Comparison of ENCODE assay signal across 9 mouse cellular contexts in the genomic region with DNA sequence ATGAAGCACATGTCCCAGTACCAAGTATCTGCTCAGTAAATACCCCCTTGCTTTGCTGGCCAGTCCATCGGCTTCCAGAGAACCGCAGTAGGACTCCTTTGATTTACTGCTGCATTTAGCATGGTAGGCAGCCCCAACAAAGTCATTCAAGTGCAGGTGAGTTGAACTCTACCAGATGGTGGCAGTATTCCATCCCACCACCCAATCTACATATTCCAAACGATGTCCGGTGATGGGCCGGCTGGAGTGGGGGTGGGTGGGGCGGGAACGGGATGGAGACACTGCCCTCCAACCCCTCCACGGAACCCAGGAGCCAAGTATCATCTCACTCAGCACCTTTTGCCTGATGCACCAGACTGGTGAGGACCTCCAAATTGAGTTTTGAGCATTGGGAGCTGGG. TPM values are rescaled to one million over a fixed set of nuclear protein-coding genes. Genes with fewer than 3 reads are reported as not detected.
DNase-seq lines count a peak whose midpoint lies in the region; ATAC-seq and TF ChIP-seq lines count a peak whose summit lies in the region.
"Had no signal": no experiment of that assay in that cellular context is flagged by ENCODE, and none has a peak within 500 bp of the region (broad histone marks: within the 10 kb centered on the region; RNA-seq: fewer than 3 reads in every experiment).

No protein-coding gene starts in this region.

- H3K27ac ChIP-seq in forebrain, embryonic 11.5 days (ENCODE audit: low read depth, low read length), result no peak overlapping the region
- H3K27ac ChIP-seq in limb, embryonic 13.5 days, result no peak overlapping the region
- peak overlapping the region; percentile 42; the same call in 1 of the 2 replicates for H3K27ac ChIP-seq in stomach, embryonic 16.5 days (ENCODE audit: low read length)

- ATAC-seq in forebrain, embryonic 11.5 days (replicated peaks; ENCODE audit: low FRiP score), result no peak
- ATAC-seq in limb, embryonic 13.5 days (ENCODE audit: low FRiP score, low read depth), result no peak
- ATAC-seq in stomach, embryonic 16.5 days (ENCODE audit: insufficient read depth, low FRiP score), result no peak
- ATAC-seq in frontal cortex, adult (ENCODE audit: low TSS enrichment), result no peak

- peak overlapping the region; percentile 36; the same call in 1 of the 2 replicates for H3K4me2 ChIP-seq in forebrain, embryonic 11.5 days (ENCODE audit: low read depth, low read length, severe bottlenecking)
- H3K4me2 ChIP-seq in limb, embryonic 13.5 days (replicated peaks), result peak overlapping the region; percentile 57
- peak overlapping the region; percentile 47 for H3K4me2 ChIP-seq in stomach, embryonic 16.5 days (ENCODE audit: low read depth, low read length)

- WGBS in lung, adult 2 months, result 19% methylated on average over 8 of the region's 8 CpGs
- WGBS in forebrain, embryonic 11.5 days, result 9% methylated on average over 8 of the region's 8 CpGs
- 4% methylated on average over 8 of the region's 8 CpGs for WGBS in limb, embryonic 13.5 days
- WGBS in stomach, embryonic 16.5 days, result 8% methylated on average over 8 of the region's 8 CpGs

- H3K27me3 ChIP-seq in forebrain, embryonic 11.5 days (ENCODE audit: control insufficient read depth, insufficient read depth, low read length), result peaks cover 24% of the 10 kb centered on the region
- peaks cover 57% of the 10 kb centered on the region for H3K27me3 ChIP-seq in limb, embryonic 13.5 days
- H3K27me3 ChIP-seq in stomach, embryonic 16.5 days (ENCODE audit: control insufficient read depth, insufficient read depth, low read length), result peaks cover 20% of the 10 kb centered on the region

- peak; percentile 41 for DNase-seq in lung, postnatal 36 days
- DNase-seq in lung, adult 2 months, result no peak
- DNase-seq in forebrain, embryonic 11.5 days (ENCODE audit: low spot score), result no peak
- DNase-seq in ovary, adult 18-20 months (ENCODE audit: low spot score), result no peak
- DNase-seq in adrenal gland, postnatal 25 days, result no peak

- H3K9me3 ChIP-seq in forebrain, embryonic 11.5 days (ENCODE audit: control insufficient read depth, low read length), result no peaks in the 10 kb centered on the region
- H3K9me3 ChIP-seq in limb, embryonic 13.5 days, result no peaks in the 10 kb centered on the region
- H3K9me3 ChIP-seq in stomach, embryonic 16.5 days (replicated peaks; ENCODE audit: control insufficient read depth, low read length), result no peaks in the 10 kb centered on the region

- H3K36me3 ChIP-seq in forebrain, embryonic 11.5 days (ENCODE audit: control insufficient read depth, insufficient read depth, low read length), result no peaks in the 10 kb centered on the region
- H3K36me3 ChIP-seq in limb, embryonic 13.5 days, result no peaks in the 10 kb centered on the region
- no peaks in the 10 kb centered on the region for H3K36me3 ChIP-seq in stomach, embryonic 16.5 days (ENCODE audit: control insufficient read depth, insufficient read depth, low read length)

- H3K9ac ChIP-seq in forebrain, embryonic 11.5 days (ENCODE audit: low read length), result no peak overlapping the region
- H3K9ac ChIP-seq in limb, embryonic 13.5 days, result no peak overlapping the region
- peak overlapping the region; percentile 50; the same call in 1 of the 2 replicates for H3K9ac ChIP-seq in stomach, embryonic 16.5 days (ENCODE audit: low read length)

- no peaks in the 10 kb centered on the region for H3K4me1 ChIP-seq in lung, adult 2 months (ENCODE audit: control insufficient read depth, insufficient read depth, low read length)
- peaks cover 24% of the 10 kb centered on the region for H3K4me1 ChIP-seq in forebrain, embryonic 11.5 days (replicated peaks; ENCODE audit: control insufficient read depth, insufficient read depth, low read length)
- peaks cover 37% of the 10 kb centered on the region for H3K4me1 ChIP-seq in limb, embryonic 13.5 days
- peaks cover 47% of the 10 kb centered on the region for H3K4me1 ChIP-seq in stomach, embryonic 16.5 days (ENCODE audit: control insufficient read depth, insufficient read depth, low read length)

- TF ChIP-seq POLR2A in lung, adult 2 months (IDR thresholded peaks at IDR 0.05; ENCODE audit: borderline replicate concordance, extremely low read depth, low read depth, low read length), result no peak

- H3K4me3 ChIP-seq in lung, adult 2 months (replicated peaks; ENCODE audit: extremely low read depth, low read depth, low read length), result no peak overlapping the region
- H3K4me3 ChIP-seq in forebrain, embryonic 11.5 days (ENCODE audit: low read depth, low read length), result peak overlapping the region; percentile 15
- peak overlapping the region; percentile 30 for H3K4me3 ChIP-seq in limb, embryonic 13.5 days
- peak overlapping the region; percentile 10 for H3K4me3 ChIP-seq in stomach, embryonic 16.5 days (replicated peaks; ENCODE audit: low read length)

- TF ChIP-seq CTCF in lung, adult 2 months (IDR thresholded peaks at IDR 0.05; ENCODE audit: insufficient read depth, low read length), result no peak

RNA-seq across cellular contexts. Expression of gene Racgap1, which starts 1.8 kb away (rescaled TPM):
- 2.9 and 4.9 TPM in 2 replicates for polyA plus RNA-seq in lung, adult 2 months (2012; rRNA removed)
- 201 and 217 TPM in 2 replicates for polyA plus RNA-seq in forebrain, embryonic 11.5 days (2014; fragmentation: Nextera tagmentation; extraction: Ambion mirVana)
- 114 and 121 TPM in 2 replicates for polyA plus RNA-seq in limb, embryonic 13.5 days (2015; fragmentation: Nextera tagmentation; extraction: Ambion mirVana)
- polyA plus RNA-seq in stomach, embryonic 16.5 days (2015; fragmentation: Nextera tagmentation; extraction: Ambion mirVana), result 112 and 116 TPM in 2 replicates
- total RNA-seq in adrenal gland, postnatal 25 days (2021), result 13.4 and 13.6 TPM in 2 replicates

RNA-seq across cellular contexts. Expression of gene Asic1, which starts 16.9 kb away (rescaled TPM):
- polyA plus RNA-seq in lung, adult 2 months (2012; rRNA removed), result 0.18 and 0.19 TPM in 2 replicates
- polyA plus RNA-seq in forebrain, embryonic 11.5 days (2014; fragmentation: Nextera tagmentation; extraction: Ambion mirVana), result 3.9 and 5.3 TPM in 2 replicates
- 1.7 and 1.8 TPM in 2 replicates for polyA plus RNA-seq in limb, embryonic 13.5 days (2015; fragmentation: Nextera tagmentation; extraction: Ambion mirVana)
- polyA plus RNA-seq in stomach, embryonic 16.5 days (2015; fragmentation: Nextera tagmentation; extraction: Ambion mirVana), result 0.89 and 0.92 TPM in 2 replicates
- total RNA-seq in adrenal gland, postnatal 25 days (2021), result 0.33 and 0.49 TPM in 2 replicates

RNA-seq across cellular contexts. Expression of gene Smarcd1, which starts 48.6 kb away (rescaled TPM):
- polyA plus RNA-seq in lung, adult 2 months (2012; rRNA removed), result 30.1 and 38.0 TPM in 2 replicates
- 134 and 142 TPM in 2 replicates for polyA plus RNA-seq in forebrain, embryonic 11.5 days (2014; fragmentation: Nextera tagmentation; extraction: Ambion mirVana)
- 54.0 and 58.7 TPM in 2 replicates for polyA plus RNA-seq in limb, embryonic 13.5 days (2015; fragmentation: Nextera tagmentation; extraction: Ambion mirVana)
- 17.0 and 20.9 TPM in 2 replicates for polyA plus RNA-seq in stomach, embryonic 16.5 days (2015; fragmentation: Nextera tagmentation; extraction: Ambion mirVana)
- 51.9 and 63.6 TPM in 2 replicates for total RNA-seq in adrenal gland, postnatal 25 days (2021)

RNA-seq across cellular contexts. Expression of gene Gm17349, which starts 52.0 kb away (rescaled TPM):
- polyA plus RNA-seq in lung, adult 2 months (2012; rRNA removed), result 1.0 TPM in 1 of 2 replicates, not detected in the other
- not detected in 2 replicates for polyA plus RNA-seq in forebrain, embryonic 11.5 days (2014; fragmentation: Nextera tagmentation; extraction: Ambion mirVana)
- not detected in 2 replicates for polyA plus RNA-seq in limb, embryonic 13.5 days (2015; fragmentation: Nextera tagmentation; extraction: Ambion mirVana)
- polyA plus RNA-seq in stomach, embryonic 16.5 days (2015; fragmentation: Nextera tagmentation; extraction: Ambion mirVana), result not detected in 2 replicates
- 30.4 and 43.7 TPM in 2 replicates for total RNA-seq in adrenal gland, postnatal 25 days (2021)
- polyA plus RNA-seq: testis, adult 2 months had no signal

RNA-seq across cellular contexts. Expression of gene Aqp6, which starts 52.1 kb away (rescaled TPM):
- not detected in 2 replicates for polyA plus RNA-seq in lung, adult 2 months (2012; rRNA removed)
- not detected in 2 replicates for polyA plus RNA-seq in forebrain, embryonic 11.5 days (2014; fragmentation: Nextera tagmentation; extraction: Ambion mirVana)
- polyA plus RNA-seq in limb, embryonic 13.5 days (2015; fragmentation: Nextera tagmentation; extraction: Ambion mirVana), result not detected in 2 replicates
- not detected in 2 replicates for polyA plus RNA-seq in stomach, embryonic 16.5 days (2015; fragmentation: Nextera tagmentation; extraction: Ambion mirVana)
- total RNA-seq in adrenal gland, postnatal 25 days (2021), result not detected in 2 replicates
- polyA plus RNA-seq: testis, adult 2 months had no signal

Comparison
In these comparisons a context has a peak if more than half of its experiments do, and no peak if none do; other contexts are left out.
1. RNA of gene Racgap1, which starts 1.8 kb away (polyA plus RNA-seq): 201 to 217 TPM in forebrain, embryonic 11.5 days, 114 to 121 TPM in limb, embryonic 13.5 days and 112 to 116 TPM in stomach, embryonic 16.5 days; 2.9 to 4.9 TPM in lung, adult 2 months; every median in the first group is over 10 times any median in the second.
2. Peak in every context shown above with its lines, with median percentiles within 50 percentile points of each other: H3K4me2 ChIP-seq.